Mouse (Mus musculus) limb, embryonic 11.5 days (tissue): Measurements from ENCODE around the gene Usp19. TPM values are rescaled to one million over a fixed set of nuclear protein-coding genes. Genes with fewer than 3 reads are reported as not detected.

Source experiments
- ATAC-seq: fragments of 200-750 bp; cut with Nextera tagmentation; 2 replicates; pipeline ENCODE4 v1.8.0; 2017; ENCODE audit warnings: low read depth; ENCODE audit not compliant: insufficient number of reproducible peaks, low FRiP score, low TSS enrichment
- DNase-seq: peaks from one replicate; pipeline ENCODE4 v3.0.0-alpha.2; 2015; ENCODE audit warnings: low spot score
- H3K27ac ChIP-seq: fragments of 300-500 bp; sonication (generic); replicated peaks from 2 replicates; pipeline ENCODE4 v1.5.1; 2014; ENCODE audit warnings: low read depth, mild to moderate bottlenecking, low read length
- H3K27me3 ChIP-seq: fragments of 300-500 bp; sonication (generic); 2 replicates; pipeline ENCODE4 v1.6.1; 2014; ENCODE audit warnings: mild to moderate bottlenecking, low read length, mixed read lengths; ENCODE audit not compliant: control insufficient read depth, insufficient read depth
- H3K36me3 ChIP-seq: fragments of 300-500 bp; sonication (generic); 2 replicates; pipeline ENCODE4 v1.6.1; 2014; ENCODE audit warnings: mild to moderate bottlenecking, low read length, moderate library complexity, mixed read lengths; ENCODE audit not compliant: control insufficient read depth, insufficient read depth
- H3K4me1 ChIP-seq: fragments of 300-500 bp; sonication (generic); 2 replicates; pipeline ENCODE4 v1.6.1; 2014; ENCODE audit warnings: low read length, mixed read lengths; ENCODE audit not compliant: control insufficient read depth, insufficient read depth
- H3K4me2 ChIP-seq: fragments of 300-500 bp; sonication (generic); 2 replicates; pipeline ENCODE4 v1.6.1; 2014; ENCODE audit warnings: low read depth, mild to moderate bottlenecking, moderate library complexity; ENCODE audit not compliant: severe bottlenecking
- H3K4me3 ChIP-seq: fragments of 300-500 bp; sonication (generic); 2 replicates; pipeline ENCODE4 v1.5.1; 2014; ENCODE audit warnings: low read depth, low read length
- H3K9ac ChIP-seq: fragments of 300-500 bp; sonication (generic); 2 replicates; pipeline ENCODE4 v1.6.1; 2014; ENCODE audit warnings: mild to moderate bottlenecking, low read length
- H3K9me3 ChIP-seq: fragments of 300-500 bp; sonication (generic); 2 replicates; pipeline ENCODE4 v1.6.1; 2016; ENCODE audit warnings: low read length; ENCODE audit not compliant: control insufficient read depth
- WGBS: fragments of 180-500 bp; shearing (Covaris S2); extraction: QIAGEN DNeasy Blood & Tissue Kit; methylation state at CpG from one replicate; pipeline ENCODE4 v1.1.7; 2014; 5-methylcytosine and 5-hydroxymethylcytosine counted together
- polyA plus RNA-seq: library from polyadenylated mRNA; unstranded; fragments of >200 nt; fragmentation: Nextera tagmentation; extraction: Ambion mirVana; gene quantifications from 2 replicates; pipeline ENCODE4 v1.2.1, GENCODE M21; 2014

Usp19 gene
- polyA plus RNA-seq, 1 experiment from 2014 or later: 73.6 TPM

- Histone ChIP-seq H3K9me3 (no peaks in the 10 kb centered on the region), H3K4me3 (no peak overlapping the region), H3K4me2 (no peak overlapping the region), H3K36me3 (peaks cover 53% of the 10 kb centered on the region), H3K9ac (no peak overlapping the region), H3K4me1 (peaks cover 15% of the 10 kb centered on the region), H3K27me3 (no peaks in the 10 kb centered on the region), H3K27ac (no peak overlapping the region)
- 95% methylated on average over 19 of the region's 19 CpGs for WGBS
- ATAC-seq: no peak
- DNase-seq: no peak
Measured at GRCm38 (mm10) chr9:108494146-108494825, 3.9 kb downstream of the Usp19 start.

- no peaks in the 10 kb centered on the region for H3K27me3 ChIP-seq
- peaks cover 56% of the 10 kb centered on the region for H3K36me3 ChIP-seq
- no peak overlapping the region for H3K9ac ChIP-seq
- H3K4me3 ChIP-seq: no peak overlapping the region
- peaks cover 12% of the 10 kb centered on the region for H3K4me1 ChIP-seq
- no peak overlapping the region for H3K27ac ChIP-seq
- no peak overlapping the region for H3K4me2 ChIP-seq
- DNase-seq: no peak
- H3K9me3 ChIP-seq: no peaks in the 10 kb centered on the region
- no peak for ATAC-seq
- 83% methylated on average over 10 of the region's 10 CpGs for WGBS
Measured at GRCm38 (mm10) chr9:108494905-108495304, 4.5 kb downstream of the Usp19 start.

GRCm38 (mm10) chr9:108499231-108499630 is 8.8 kb downstream of the Usp19 start:
- H3K27me3 ChIP-seq: no peaks in the 10 kb centered on the region
- WGBS: 97% methylated on average over 7 of the region's 7 CpGs
- H3K4me2 ChIP-seq: no peak overlapping the region
- H3K4me3 ChIP-seq: no peak overlapping the region
- H3K9ac ChIP-seq: no peak overlapping the region
- DNase-seq (no peak), ATAC-seq (no peak)
- no peaks in the 10 kb centered on the region for H3K4me1 ChIP-seq
- no peaks in the 10 kb centered on the region for H3K9me3 ChIP-seq
- no peak overlapping the region for H3K27ac ChIP-seq
- H3K36me3 ChIP-seq: peaks cover 53% of the 10 kb centered on the region

GRCm38 (mm10) chr9:108499943-108500342 is 9.5 kb downstream of the Usp19 start:
- H3K36me3 ChIP-seq: peaks cover 48% of the 10 kb centered on the region
- H3K4me2 ChIP-seq: no peak overlapping the region
- H3K27ac ChIP-seq: no peak overlapping the region
- no peak for DNase-seq
- 96% methylated on average over 15 of the region's 15 CpGs for WGBS
- H3K4me1 ChIP-seq: no peaks in the 10 kb centered on the region
- no peak overlapping the region for H3K4me3 ChIP-seq
- no peaks in the 10 kb centered on the region for H3K27me3 ChIP-seq
- H3K9me3 ChIP-seq: no peaks in the 10 kb centered on the region
- no peak overlapping the region for H3K9ac ChIP-seq
- ATAC-seq: no peak

- peak overlapping the region; percentile 74; the same call in 1 of the 2 replicates for H3K4me2 ChIP-seq
- H3K27me3 ChIP-seq: no peaks in the 10 kb centered on the region
- H3K9ac ChIP-seq: no peak overlapping the region
- no peak for DNase-seq
- peaks cover 6% of the 10 kb centered on the region for H3K36me3 ChIP-seq
- no peak for ATAC-seq
- 80% methylated on average over 7 of the region's 7 CpGs for WGBS
- no peak overlapping the region for H3K4me3 ChIP-seq
- peaks cover 6% of the 10 kb centered on the region; the same call in 1 of the 2 replicates for H3K4me1 ChIP-seq
- no peak overlapping the region for H3K27ac ChIP-seq
- H3K9me3 ChIP-seq: no peaks in the 10 kb centered on the region
Measured at GRCm38 (mm10) chr9:108506901-108507300, 16.5 kb downstream of the Usp19 start.

- peak within 1 kb of the TSS; percentile 36 for H3K27ac ChIP-seq
Measured at GRCm38 (mm10) chr9:108507619-108508434, 17.4 kb downstream of the Usp19 start, which contains the start of gene Qars. Gene Qars (plus strand): TSS chr9:108507706.

GRCm38 (mm10) chr9:108508776-108509175 is 18.4 kb downstream of the Usp19 start:
- Histone ChIP-seq H3K9ac (no peak overlapping the region), H3K4me3 (peak overlapping the region; percentile 51), H3K27ac (no peak overlapping the region), H3K27me3 (no peaks in the 10 kb centered on the region), H3K36me3 (peaks cover 17% of the 10 kb centered on the region), H3K4me1 (peaks cover 6% of the 10 kb centered on the region; the same call in 1 of the 2 replicates), H3K4me2 (peak overlapping the region; percentile 74), H3K9me3 (no peaks in the 10 kb centered on the region)
- DNase-seq (no peak), ATAC-seq (no peak)
- 92% methylated on average over 7 of the region's 7 CpGs for WGBS

More at GRCm38 (mm10) chr9:108507619-108508434, 17.4 kb downstream of the Usp19 start, which contains the start of gene Qars:
- peak within 1 kb of the TSS; percentile 74 for H3K4me2 ChIP-seq
- peaks cover 8% of the 10 kb centered on the region for H3K36me3 ChIP-seq
- WGBS: under 1% methylated on average over 37 of the region's 37 CpGs
- H3K9ac ChIP-seq: peak within 1 kb of the TSS; percentile 67
- H3K4me3 ChIP-seq: peak within 1 kb of the TSS; percentile 51
- no peaks in the 10 kb centered on the region for H3K9me3 ChIP-seq
- H3K27me3 ChIP-seq: no peaks in the 10 kb centered on the region
- peaks cover 6% of the 10 kb centered on the region; the same call in 1 of the 2 replicates for H3K4me1 ChIP-seq
- DNase-seq (peak; percentile 95), ATAC-seq (peak; percentile 97)

GRCm38 (mm10) chr9:108516380-108517251 is 26.2 kb downstream of the Usp19 start, which contains the start of gene Qrich1:
Gene Qrich1 (plus strand): TSS chr9:108516806.
- no peaks in the 10 kb centered on the region for H3K27me3 ChIP-seq
- peak within 1 kb of the TSS; percentile 98 for H3K27ac ChIP-seq
- WGBS: 1% methylated on average over 52 of the region's 55 CpGs
- DNase-seq (peak; percentile 97), ATAC-seq (peak; percentile 93)
- H3K4me3 ChIP-seq: peak within 1 kb of the TSS; percentile 96
- peaks cover 24% of the 10 kb centered on the region; the same call in 1 of the 2 replicates for H3K36me3 ChIP-seq
- peak within 1 kb of the TSS; percentile 82 for H3K4me2 ChIP-seq
- peak within 1 kb of the TSS; percentile 98 for H3K9ac ChIP-seq
- no peaks in the 10 kb centered on the region for H3K9me3 ChIP-seq
- H3K4me1 ChIP-seq: peaks cover 3% of the 10 kb centered on the region; the same call in 1 of the 2 replicates
